19 mouse cellular contexts compared by ENCODE assay signal in genomic region chr1:191257351-191257771, GRCm38 (mm10). TPM values are rescaled to one million over a fixed set of nuclear protein-coding genes. Genes with fewer than 3 reads are reported as not detected.
DNase-seq lines count a peak whose midpoint lies in the region; ATAC-seq and TF ChIP-seq lines count a peak whose summit lies in the region.
"Had no signal": no experiment of that assay in that cellular context is flagged by ENCODE, and none has a peak within 500 bp of the region (broad histone marks: within the 10 kb centered on the region; RNA-seq: fewer than 3 reads in every experiment).

No protein-coding gene starts in this region.

- intact Hi-C loops in heart, adult 2 months (cut with DNase I), result no loop called here

- H3K36me3 ChIP-seq in heart, embryonic 15.5 days, result no peaks in the 10 kb centered on the region
- H3K36me3 ChIP-seq in heart, adult 2 months (ENCODE audit: control insufficient read depth, insufficient read depth, low read length), result no peaks in the 10 kb centered on the region
- H3K36me3 ChIP-seq in liver, adult 2 months (ENCODE audit: control insufficient read depth, insufficient read depth, low read length), result no peaks in the 10 kb centered on the region
- H3K36me3 ChIP-seq in liver, embryonic 11.5 days (ENCODE audit: control insufficient read depth, insufficient read depth, low read length), result no peaks in the 10 kb centered on the region
- H3K36me3 ChIP-seq in myocyte (ENCODE audit: control insufficient read depth, insufficient read depth), result no peaks in the 10 kb centered on the region
- H3K36me3 ChIP-seq in hindbrain, embryonic 16.5 days (ENCODE audit: control insufficient read depth, insufficient read depth, low read length), result no peaks in the 10 kb centered on the region
- no peaks in the 10 kb centered on the region for H3K36me3 ChIP-seq in hindbrain, embryonic 12.5 days
- H3K36me3 ChIP-seq: G1E; hindbrain, embryonic 10.5 days; limb, embryonic 15.5 days; neural tube, embryonic 13.5 days had no signal

- TF ChIP-seq EP300 in heart, adult 2 months (IDR thresholded peaks at IDR 0.05; ENCODE audit: insufficient read depth, low read depth, low read length), result no peak

- no peaks in the 10 kb centered on the region for H3K9me3 ChIP-seq in heart, embryonic 15.5 days (replicated peaks)
- H3K9me3 ChIP-seq in liver, embryonic 11.5 days (ENCODE audit: control insufficient read depth, low read length), result no peaks in the 10 kb centered on the region
- H3K9me3 ChIP-seq in hindbrain, embryonic 16.5 days (ENCODE audit: control insufficient read depth, low read length), result no peaks in the 10 kb centered on the region
- H3K9me3 ChIP-seq in hindbrain, embryonic 12.5 days (replicated peaks), result no peaks in the 10 kb centered on the region
- H3K9me3 ChIP-seq: G1E; hindbrain, embryonic 10.5 days; limb, embryonic 15.5 days; neural tube, embryonic 13.5 days had no signal

- no peak overlapping the region for H3K4me3 ChIP-seq in heart, embryonic 15.5 days
- H3K4me3 ChIP-seq in heart, adult 2 months, result no peak overlapping the region
- H3K4me3 ChIP-seq in liver, adult 2 months (ENCODE audit: insufficient read depth, low read depth, low read length), result no peak overlapping the region
- no peak overlapping the region for H3K4me3 ChIP-seq in liver, embryonic 11.5 days (ENCODE audit: low read depth, low read length)
- H3K4me3 ChIP-seq in myocyte, result no peak overlapping the region
- no peak overlapping the region for H3K4me3 ChIP-seq in hindbrain, embryonic 16.5 days (ENCODE audit: low read length)
- H3K4me3 ChIP-seq in hindbrain, embryonic 12.5 days, result no peak overlapping the region
- H3K4me3 ChIP-seq: hindbrain, embryonic 10.5 days; limb, embryonic 15.5 days; neural tube, embryonic 13.5 days had no signal

- no peak overlapping the region for H3K9ac ChIP-seq in heart, embryonic 15.5 days
- no peak overlapping the region for H3K9ac ChIP-seq in heart, adult 2 months (ENCODE audit: low read depth, low read length)
- no peak overlapping the region for H3K9ac ChIP-seq in liver, adult 2 months (ENCODE audit: low read depth, low read length)
- H3K9ac ChIP-seq in liver, embryonic 11.5 days (ENCODE audit: low read depth, low read length), result no peak overlapping the region
- no peak overlapping the region for H3K9ac ChIP-seq in hindbrain, embryonic 16.5 days (ENCODE audit: low read depth, low read length)
- H3K9ac ChIP-seq in hindbrain, embryonic 12.5 days, result no peak overlapping the region
- H3K9ac ChIP-seq: limb, embryonic 15.5 days; lung, embryonic 14.5 days; neural tube, embryonic 13.5 days had no signal

- WGBS in heart, embryonic 15.5 days, result 31% methylated on average over 3 of the region's 3 CpGs
- WGBS in heart, adult 2 months, result 47% methylated on average over 3 of the region's 3 CpGs
- WGBS in liver, adult 2 months, result 21% methylated on average over 3 of the region's 3 CpGs
- WGBS in liver, embryonic 11.5 days, result 74% methylated on average over 3 of the region's 3 CpGs
- 75% methylated on average over 3 of the region's 3 CpGs for WGBS in hindbrain, embryonic 16.5 days
- WGBS in hindbrain, embryonic 12.5 days, result 76% methylated on average over 3 of the region's 3 CpGs

- no peaks in the 10 kb centered on the region for H3K79me2 ChIP-seq in heart, adult 2 months (replicated peaks; ENCODE audit: control insufficient read depth, insufficient read depth, low read length)
- H3K79me2 ChIP-seq in liver, adult 2 months (ENCODE audit: control insufficient read depth, insufficient read depth, low read length), result no peaks in the 10 kb centered on the region
- H3K79me2 ChIP-seq in myocyte (ENCODE audit: control insufficient read depth, insufficient read depth), result no peaks in the 10 kb centered on the region

- no peak for TF ChIP-seq POLR2A in heart, adult 2 months (IDR thresholded peaks at IDR 0.05; ENCODE audit: insufficient read depth, low read depth, low read length)
- TF ChIP-seq POLR2A in liver, adult 2 months (IDR thresholded peaks at IDR 0.05; ENCODE audit: extremely low read depth, insufficient read depth, low read length), result no peak
- no peak for TF ChIP-seq POLR2A in myocyte (IDR thresholded peaks at IDR 0.05; ENCODE audit: insufficient read length, low read depth)

- peaks cover 24% of the 10 kb centered on the region for H3K4me1 ChIP-seq in heart, embryonic 15.5 days (replicated peaks)
- H3K4me1 ChIP-seq in heart, adult 2 months (ENCODE audit: control insufficient read depth, insufficient read depth, low read length), result peaks cover 16% of the 10 kb centered on the region
- H3K4me1 ChIP-seq in liver, adult 2 months (ENCODE audit: control insufficient read depth, insufficient read depth, low read length), result peaks cover 31% of the 10 kb centered on the region
- no peaks in the 10 kb centered on the region; the same call in 1 of the 2 replicates for H3K4me1 ChIP-seq in liver, embryonic 11.5 days (replicated peaks; ENCODE audit: control insufficient read depth, insufficient read depth, low read length)
- no peaks in the 10 kb centered on the region; the same call in 1 of the 2 replicates for H3K4me1 ChIP-seq in hindbrain, embryonic 16.5 days (ENCODE audit: control insufficient read depth, insufficient read depth, low read depth, low read length)
- H3K4me1 ChIP-seq in hindbrain, embryonic 12.5 days, result peaks cover 7% of the 10 kb centered on the region

- H3K27me3 ChIP-seq in heart, embryonic 15.5 days, result no peaks in the 10 kb centered on the region
- H3K27me3 ChIP-seq in heart, adult 2 months (ENCODE audit: control insufficient read depth, insufficient read depth, low read length), result no peaks in the 10 kb centered on the region
- H3K27me3 ChIP-seq in liver, adult 2 months (ENCODE audit: control insufficient read depth, insufficient read depth, low read length), result no peaks in the 10 kb centered on the region
- peaks cover 7% of the 10 kb centered on the region for H3K27me3 ChIP-seq in liver, embryonic 11.5 days (replicated peaks; ENCODE audit: control insufficient read depth, insufficient read depth, low read length)
- H3K27me3 ChIP-seq in myocyte (ENCODE audit: control insufficient read depth, insufficient read depth, insufficient read length), result no peaks in the 10 kb centered on the region
- H3K27me3 ChIP-seq in hindbrain, embryonic 16.5 days (replicated peaks; ENCODE audit: control insufficient read depth, insufficient read depth, low read length), result no peaks in the 10 kb centered on the region
- H3K27me3 ChIP-seq in hindbrain, embryonic 12.5 days, result 0 out of 2 replicates have a peak, but pooled peaks cover 2% of the 10 kb centered on the region
- H3K27me3 ChIP-seq: limb, embryonic 15.5 days; neural tube, embryonic 13.5 days had no signal

- no peak for TF ChIP-seq CTCF in heart, adult 2 months (IDR thresholded peaks at IDR 0.05)
- no peak for TF ChIP-seq CTCF in liver, adult 2 months (IDR thresholded peaks at IDR 0.05; ENCODE audit: low read depth, low read length)

- no peak overlapping the region for H3K4me2 ChIP-seq in heart, embryonic 15.5 days
- no peak overlapping the region for H3K4me2 ChIP-seq in liver, embryonic 11.5 days
- peak overlapping the region; percentile 10 for H3K4me2 ChIP-seq in myocyte (ENCODE audit: low read depth)
- no peak overlapping the region for H3K4me2 ChIP-seq in hindbrain, embryonic 16.5 days (ENCODE audit: low read length)
- no peak overlapping the region for H3K4me2 ChIP-seq in hindbrain, embryonic 12.5 days (replicated peaks)
- H3K4me2 ChIP-seq: limb, embryonic 15.5 days; lung, embryonic 14.5 days; midbrain, embryonic 11.5 days; neural tube, embryonic 13.5 days had no signal

- ATAC-seq in heart, embryonic 15.5 days (replicated peaks; ENCODE audit: insufficient number of reproducible peaks, insufficient read depth, low FRiP score, low read depth), result no peak
- ATAC-seq in liver, embryonic 11.5 days (replicated peaks; ENCODE audit: low FRiP score), result no peak
- ATAC-seq in hindbrain, embryonic 16.5 days, result no peak
- ATAC-seq in hindbrain, embryonic 12.5 days (ENCODE audit: low FRiP score), result no peak
- ATAC-seq: CD4-positive, CD25-positive, alpha-beta regulatory T cell, adult 4 months; forebrain, embryonic 14.5 days had no signal

- H3ac ChIP-seq in myocyte (ENCODE audit: control insufficient read depth, insufficient read length), result no peak overlapping the region

- no peak for DNase-seq in heart, adult 2 months
- peak; percentile 82 for DNase-seq in liver, adult 2 months (ENCODE audit: extremely low read depth, low read depth, low spot score)
- DNase-seq in liver, embryonic 11.5 days (ENCODE audit: low spot score), result no peak
- peak; percentile 74 to 76 for DNase-seq in adrenal gland, postnatal 36 days
- DNase-seq: cerebellum, adult 9-10 months; embryo, embryonic 11 days; lung, embryonic 14.5 days; lung, postnatal 4 days had no signal

- peak overlapping the region; percentile 7; the same call in 1 of the 2 replicates for H3K27ac ChIP-seq in heart, embryonic 15.5 days
- H3K27ac ChIP-seq in heart, adult 2 months, result no peak overlapping the region
- H3K27ac ChIP-seq in liver, adult 2 months (replicated peaks; ENCODE audit: insufficient read depth, low read depth, low read length), result peak overlapping the region; percentile 57
- no peak overlapping the region for H3K27ac ChIP-seq in liver, embryonic 11.5 days (ENCODE audit: low read depth, low read length)
- no peak overlapping the region for H3K27ac ChIP-seq in hindbrain, embryonic 16.5 days (ENCODE audit: low read depth, low read length)
- no peak overlapping the region for H3K27ac ChIP-seq in hindbrain, embryonic 12.5 days
- H3K27ac ChIP-seq: limb, embryonic 15.5 days; neural tube, embryonic 13.5 days had no signal

TF ChIP-seq in myocyte, 11 proteins besides CTCF, POLR2A, EP300 and RAD21 (continues in another document):
- TF ChIP-seq MAX (IDR thresholded peaks at IDR 0.05; ENCODE audit: low read depth), result no peak
- TF ChIP-seq REST (IDR thresholded peaks at IDR 0.05; ENCODE audit: insufficient read depth, insufficient read length), result no peak
- no peak for TF ChIP-seq POLR2AphosphoS2 (IDR thresholded peaks at IDR 0.05; ENCODE audit: insufficient read length, low read depth)
- no peak for TF ChIP-seq CEBPB (IDR thresholded peaks at IDR 0.05; ENCODE audit: insufficient read depth, poor library complexity, severe bottlenecking)
- peak in 2 of 3 experiments; percentile 3 to 66 for TF ChIP-seq MYOD1 (IDR thresholded peaks at IDR 0.05; ENCODE audit: control insufficient read depth in 1 of 3, insufficient read length in 2 of 3, low read depth in 2 of 3)

RNA-seq across cellular contexts. Expression of gene Atf3, which starts 39.5 kb away (rescaled TPM):
- polyA plus RNA-seq in heart, embryonic 15.5 days (2015; fragmentation: Nextera tagmentation; extraction: Ambion mirVana), result 14.0 and 14.3 TPM in 2 replicates
- total RNA-seq in heart, adult 2 months (2021), result 10 to 100 TPM; 11.0 to 11.5 TPM
- 3.6 and 7.1 TPM in 2 replicates for polyA plus RNA-seq in heart, adult 2 months (2012; rRNA removed)
- total RNA-seq in liver, adult 2 months (2014; rRNA removed), result 0.55 and 1.1 TPM in 2 replicates
- 0.55 and 0.81 TPM in 2 replicates for polyA plus RNA-seq in liver, adult 2 months (2012; rRNA removed)
- polyA plus RNA-seq in liver, embryonic 11.5 days (2014; fragmentation: Nextera tagmentation; extraction: Ambion mirVana), result 3.1 and 3.6 TPM in 2 replicates
- 10 to 100 TPM in 1 of 2 experiments, 1 to 10 TPM in 1; 4.2 to 11.0 TPM for total RNA-seq in adrenal gland, postnatal 36 days (2021)
- 59.6 TPM for polyA plus RNA-seq in myocyte (2012; fragmentation: generic; extraction: Trizol)
- polyA plus RNA-seq in hindbrain, embryonic 16.5 days (2015; fragmentation: Nextera tagmentation; extraction: Ambion mirVana), result 1.7 and 2.1 TPM in 2 replicates
- polyA plus RNA-seq in hindbrain, embryonic 12.5 days (2016; fragmentation: Nextera tagmentation; extraction: Ambion mirVana), result 1.9 and 2.7 TPM in 2 replicates
- polyA plus RNA-seq: CD4-positive, CD25-positive, alpha-beta regulatory T cell, adult 4 months; G1E had no signal

Comparison
In these comparisons a context has a peak if more than half of its experiments do, and no peak if none do; other contexts are left out.
1. H3K27ac ChIP-seq: peak in heart, embryonic 15.5 days (single experiment) and liver, adult 2 months (single experiment); none in heart, adult 2 months (single experiment), liver, embryonic 11.5 days (single experiment), hindbrain, embryonic 16.5 days (single experiment) and hindbrain, embryonic 12.5 days (single experiment).
2. DNase-seq: peak in liver, adult 2 months (single experiment) and adrenal gland, postnatal 36 days (2 of 2); none in heart, adult 2 months (0 of 2) and liver, embryonic 11.5 days (single experiment).